Mouse (Mus musculus) neural tube, embryonic 12.5 days (tissue): ENCODE data around the gene Syne1. TPM values are rescaled to one million over a fixed set of nuclear protein-coding genes. Genes with fewer than 3 reads are reported as not detected.

Experiments used
- ATAC-seq: fragments of 200-750 bp; cut with Nextera tagmentation; 2 replicates; pipeline ENCODE4 v1.8.0; 2017; ENCODE audit warnings: low read depth, mild to moderate bottlenecking, moderate TSS enrichment, moderate library complexity; ENCODE audit not compliant: low FRiP score
- H3K27ac ChIP-seq: fragments of 300-500 bp; sonication (generic); 2 replicates; pipeline ENCODE4 v1.5.1; 2016
- H3K27me3 ChIP-seq: fragments of 300-500 bp; sonication (generic); replicated peaks from 2 replicates; pipeline ENCODE4 v1.6.1; 2016; ENCODE audit warnings: mild to moderate bottlenecking
- H3K36me3 ChIP-seq: fragments of 300-500 bp; sonication (generic); 2 replicates; pipeline ENCODE4 v1.6.1; 2016; ENCODE audit warnings: mild to moderate bottlenecking
- H3K4me1 ChIP-seq: fragments of 300-500 bp; sonication (generic); 2 replicates; pipeline ENCODE4 v1.6.1; 2016
- H3K4me2 ChIP-seq: fragments of 300-500 bp; sonication (generic); replicated peaks from 2 replicates; pipeline ENCODE4 v1.6.1; 2016; ENCODE audit warnings: mild to moderate bottlenecking
- H3K4me3 ChIP-seq: fragments of 300-500 bp; sonication (generic); 2 replicates; pipeline ENCODE4 v1.5.1; 2016
- H3K9ac ChIP-seq: fragments of 300-500 bp; sonication (generic); 2 replicates; pipeline ENCODE4 v1.6.1; 2016; ENCODE audit warnings: mild to moderate bottlenecking
- H3K9me3 ChIP-seq: fragments of 300-500 bp; sonication (generic); 2 replicates; pipeline ENCODE4 v1.6.1; 2016; ENCODE audit warnings: mild to moderate bottlenecking
- WGBS: fragments of 180-500 bp; shearing (Covaris S2); methylation state at CpG from one replicate; pipeline ENCODE4 v1.1.7; 2016; 5-methylcytosine and 5-hydroxymethylcytosine counted together
- polyA plus RNA-seq: library from polyadenylated mRNA; unstranded; fragments of >200 nt; fragmentation: Nextera tagmentation; extraction: Ambion mirVana; gene quantifications from 2 replicates; pipeline ENCODE4 v1.2.1, GENCODE M21; 2016

The Syne1 gene
- polyA plus RNA-seq, 1 experiment from 2014 or later, result 5.9 TPM

DNA sequence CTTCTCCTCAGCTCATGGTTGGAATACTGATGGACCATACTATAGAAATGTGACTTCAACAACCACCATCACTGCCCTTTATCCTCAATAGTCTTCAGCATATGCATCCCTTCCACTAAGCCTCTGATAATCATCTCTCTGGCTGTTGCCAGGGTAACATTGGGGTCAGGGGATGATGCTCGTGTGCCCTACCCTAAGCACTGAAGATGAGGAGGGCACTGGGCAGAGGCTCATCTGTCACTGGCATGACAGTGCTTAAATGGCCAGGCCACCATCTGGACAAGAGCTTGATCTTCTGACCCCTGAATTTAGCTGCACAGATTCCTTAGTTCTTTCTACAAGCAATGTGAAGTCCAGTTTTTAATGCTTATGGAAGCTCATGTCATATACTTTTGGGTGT, 534.1 kb downstream of the Syne1 start:
- no peak for ATAC-seq
- WGBS, result 50% methylated on average over 1 of the region's 1 CpGs

DNA sequence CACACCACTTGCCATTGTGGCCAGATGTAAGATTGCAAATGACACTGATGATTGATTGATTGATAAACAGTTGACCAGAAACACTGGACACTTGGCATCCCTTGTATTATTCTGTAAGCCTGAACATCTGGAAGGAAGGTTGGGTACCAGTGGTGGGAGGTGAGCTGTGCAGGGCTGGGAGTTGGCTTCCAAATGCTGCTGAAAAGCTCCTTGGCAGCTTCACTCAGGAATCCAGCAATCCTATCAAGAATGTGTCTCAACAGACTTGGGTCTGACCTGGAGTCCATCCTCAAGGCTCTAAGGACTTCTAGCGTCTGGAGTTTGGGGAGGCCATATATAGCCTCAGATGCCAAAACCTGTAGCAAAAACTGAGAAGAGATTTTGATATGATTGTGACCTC, 536.3 kb downstream of the Syne1 start:
- Histone ChIP-seq H3K27ac (no peak overlapping the region), H3K4me2 (no peak overlapping the region), H3K27me3 (no peaks in the 10 kb centered on the region), H3K9me3 (no peaks in the 10 kb centered on the region), H3K4me1 (no peaks in the 10 kb centered on the region), H3K36me3 (no peaks in the 10 kb centered on the region), H3K9ac (no peak overlapping the region), H3K4me3 (no peak overlapping the region)
- no peak for ATAC-seq
- WGBS, result 92% methylated on average over 1 of the region's 1 CpGs

More for the DNA sequence above, 534.1 kb downstream of the Syne1 start:
- Histone ChIP-seq H3K9me3 (no peaks in the 10 kb centered on the region), H3K4me1 (no peaks in the 10 kb centered on the region), H3K4me2 (no peak overlapping the region), H3K36me3 (no peaks in the 10 kb centered on the region), H3K4me3 (no peak overlapping the region), H3K27ac (no peak overlapping the region), H3K27me3 (no peaks in the 10 kb centered on the region), H3K9ac (no peak overlapping the region)

DNA sequence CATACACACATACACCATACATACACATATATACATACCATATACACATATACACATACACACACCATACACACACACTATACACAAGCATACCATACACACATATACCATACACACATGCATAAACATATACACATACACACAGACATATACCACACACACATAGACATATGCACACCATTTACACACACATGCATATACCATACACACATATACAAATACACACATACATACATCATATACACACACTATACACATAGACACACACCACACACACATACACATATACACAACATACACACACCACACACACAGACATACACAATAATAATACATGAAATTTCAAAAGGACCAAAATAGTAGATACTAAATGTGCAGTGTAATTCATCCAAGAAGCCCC, 539.3 kb downstream of the Syne1 start:
- Histone ChIP-seq H3K9me3 (no peaks in the 10 kb centered on the region), H3K4me2 (no peak overlapping the region), H3K9ac (no peak overlapping the region), H3K4me1 (no peaks in the 10 kb centered on the region), H3K36me3 (no peaks in the 10 kb centered on the region), H3K27me3 (no peaks in the 10 kb centered on the region), H3K4me3 (no peak overlapping the region), H3K27ac (no peak overlapping the region)
- no peak for ATAC-seq

DNA sequence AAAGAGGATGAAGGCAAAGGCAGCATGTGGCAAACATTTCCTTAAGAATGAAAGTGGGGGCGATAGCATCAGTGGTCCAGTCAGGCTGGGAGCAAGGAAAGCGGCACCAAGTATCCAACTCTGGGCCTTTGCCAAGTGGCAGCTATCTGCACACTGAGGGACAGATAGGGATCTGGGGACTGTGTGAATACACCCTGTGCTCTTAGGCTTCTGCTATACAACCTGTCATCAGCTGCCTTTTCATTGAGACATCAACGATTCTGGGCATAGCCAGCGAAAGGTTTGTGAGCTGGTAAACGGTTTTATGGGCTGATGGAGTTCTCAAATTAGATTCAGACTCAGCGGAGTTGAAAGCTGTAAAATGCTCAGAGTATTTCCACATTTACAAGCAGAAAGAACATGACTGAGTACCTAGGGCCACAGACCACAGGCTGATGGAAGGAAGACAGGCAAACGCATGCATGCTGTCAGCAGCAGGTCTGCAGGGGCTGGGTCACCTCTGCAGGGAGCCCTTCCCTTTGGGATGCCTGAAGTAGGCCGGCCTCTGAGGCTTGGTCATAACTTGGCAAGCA, 542.4 kb downstream of the Syne1 start:
- Histone ChIP-seq H3K36me3 (no peaks in the 10 kb centered on the region), H3K27me3 (no peaks in the 10 kb centered on the region), H3K4me3 (no peak overlapping the region), H3K4me2 (no peak overlapping the region), H3K9ac (no peak overlapping the region), H3K9me3 (no peaks in the 10 kb centered on the region), H3K4me1 (no peaks in the 10 kb centered on the region), H3K27ac (no peak overlapping the region)
- no peak for ATAC-seq
- WGBS, result 57% methylated on average over 8 of the region's 8 CpGs

DNA sequence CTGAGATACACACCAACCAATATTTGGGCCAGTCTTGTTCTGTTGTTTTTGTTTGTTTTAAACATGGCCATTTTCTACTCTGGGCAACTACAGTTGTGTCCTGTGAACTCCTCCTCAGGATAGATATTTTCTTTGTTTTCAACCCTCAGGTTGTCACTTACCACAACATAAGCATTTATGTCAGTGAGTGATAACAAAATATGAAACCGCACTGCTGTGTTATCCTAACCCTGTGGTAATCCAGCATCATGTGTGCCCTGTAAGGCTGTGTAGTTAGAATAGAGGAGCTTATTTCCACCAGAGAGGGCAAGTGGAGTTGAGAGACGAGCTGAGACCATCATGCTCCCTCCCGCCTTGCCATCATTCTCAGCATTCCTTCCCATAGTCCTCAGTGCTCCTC, 554.7 kb downstream of the Syne1 start:
- Histone ChIP-seq H3K27me3 (no peaks in the 10 kb centered on the region), H3K9ac (no peak overlapping the region), H3K9me3 (no peaks in the 10 kb centered on the region), H3K4me2 (no peak overlapping the region), H3K36me3 (no peaks in the 10 kb centered on the region), H3K4me1 (no peaks in the 10 kb centered on the region), H3K4me3 (no peak overlapping the region), H3K27ac (no peak overlapping the region)
- no peak for ATAC-seq
- 85% methylated on average over 3 of the region's 3 CpGs for WGBS

DNA sequence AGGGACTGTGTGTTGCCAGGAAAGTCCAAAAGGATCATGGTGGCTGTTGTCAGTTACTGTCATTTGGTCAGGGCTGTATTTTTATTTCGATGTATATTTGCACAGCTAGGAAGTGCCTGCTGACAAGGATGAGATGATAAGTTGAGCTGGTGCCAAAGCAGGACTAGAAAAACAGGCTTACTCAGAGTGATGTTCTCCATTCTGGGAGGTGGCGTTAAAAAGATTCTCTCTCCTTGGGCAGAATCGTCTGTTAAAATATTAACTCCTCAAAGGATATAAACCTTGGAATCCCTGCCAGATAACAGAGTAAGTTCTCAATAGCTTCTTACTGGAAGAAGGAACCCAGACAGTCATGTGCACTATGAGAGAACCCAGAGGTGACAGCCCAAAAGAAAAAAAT, 557.5 kb downstream of the Syne1 start:
- H3K27me3 ChIP-seq, result no peaks in the 10 kb centered on the region
- no peak for ATAC-seq
- WGBS, result 87% methylated on average over 3 of the region's 3 CpGs
- H3K4me2 ChIP-seq, result no peak overlapping the region
- no peak overlapping the region for H3K4me3 ChIP-seq
- no peak overlapping the region for H3K27ac ChIP-seq
- H3K9me3 ChIP-seq, result no peaks in the 10 kb centered on the region
- H3K36me3 ChIP-seq, result no peaks in the 10 kb centered on the region
- H3K9ac ChIP-seq, result no peak overlapping the region
- no peaks in the 10 kb centered on the region for H3K4me1 ChIP-seq

DNA sequence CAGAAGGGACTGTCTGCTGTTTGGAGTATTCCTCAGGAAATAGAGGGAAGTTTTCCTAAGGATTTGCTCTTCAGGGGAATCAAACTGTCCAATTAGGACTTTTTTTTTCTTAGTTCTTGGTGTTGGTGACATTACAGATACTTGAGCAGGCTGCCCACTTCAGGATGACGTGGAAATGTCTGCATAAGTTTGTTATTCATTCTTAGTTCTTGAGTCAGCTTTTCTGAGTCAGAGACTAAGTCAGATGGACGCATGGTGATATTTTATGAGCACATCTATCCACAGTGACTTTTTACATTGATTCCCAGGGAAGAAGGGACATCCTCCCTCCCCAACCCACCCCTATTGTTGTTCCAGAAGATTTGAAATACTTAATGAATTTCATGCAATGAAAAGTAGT, 567.4 kb downstream of the Syne1 start:
- H3K4me1 ChIP-seq, result no peaks in the 10 kb centered on the region
- no peaks in the 10 kb centered on the region for H3K9me3 ChIP-seq
- H3K9ac ChIP-seq, result no peak overlapping the region
- no peak overlapping the region for H3K27ac ChIP-seq
- WGBS, result 72% methylated on average over 2 of the region's 2 CpGs
- no peaks in the 10 kb centered on the region for H3K27me3 ChIP-seq
- no peak overlapping the region for H3K4me3 ChIP-seq
- no peak for ATAC-seq
- H3K4me2 ChIP-seq, result no peak overlapping the region
- H3K36me3 ChIP-seq, result no peaks in the 10 kb centered on the region

DNA sequence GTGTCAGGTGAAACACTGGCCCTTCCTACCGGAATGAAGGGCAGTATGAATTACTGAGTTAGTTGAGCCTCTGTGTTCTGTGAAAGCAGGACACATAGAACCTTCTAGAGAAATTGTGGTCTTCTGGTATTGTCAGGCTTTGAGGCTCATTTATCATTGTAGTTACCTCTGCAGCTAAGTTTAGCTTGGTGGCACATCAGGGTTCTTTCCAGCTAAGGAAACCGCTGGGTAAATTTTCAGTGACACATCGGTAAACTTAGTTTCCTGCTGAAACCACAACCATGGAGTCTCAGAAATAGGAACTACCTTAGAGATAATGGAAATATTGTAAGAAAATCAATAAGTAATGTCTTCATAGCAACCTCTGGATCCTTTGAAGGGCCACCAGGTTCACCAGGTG, 573.9 kb downstream of the Syne1 start:
- no peaks in the 10 kb centered on the region for H3K9me3 ChIP-seq
- no peak overlapping the region for H3K9ac ChIP-seq
- H3K4me1 ChIP-seq, result no peaks in the 10 kb centered on the region
- no peaks in the 10 kb centered on the region for H3K27me3 ChIP-seq
- H3K27ac ChIP-seq, result no peak overlapping the region
- no peak overlapping the region for H3K4me2 ChIP-seq
- no peak overlapping the region for H3K4me3 ChIP-seq
- ATAC-seq, result no peak
- WGBS, result 96% methylated on average over 3 of the region's 3 CpGs
- H3K36me3 ChIP-seq, result no peaks in the 10 kb centered on the region

DNA sequence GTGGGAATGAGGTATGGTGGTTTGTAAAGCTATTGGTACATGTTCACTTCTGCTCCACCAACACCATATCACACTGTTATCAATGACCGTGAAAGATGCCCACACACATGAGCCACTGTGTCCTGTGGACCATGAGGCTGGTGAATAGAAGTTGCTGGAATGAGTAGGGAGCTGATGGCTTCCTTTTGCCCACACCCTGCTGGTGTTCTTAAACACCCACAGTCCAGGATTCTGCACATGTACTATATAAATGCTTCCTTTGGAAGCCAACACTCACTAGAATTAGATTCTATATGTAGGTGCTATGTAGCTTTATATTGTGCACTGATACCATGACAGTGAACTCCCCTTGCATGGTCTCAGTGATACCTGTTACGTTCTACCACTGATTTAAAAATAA, 574.7 kb downstream of the Syne1 start:
- Histone ChIP-seq H3K4me1 (no peaks in the 10 kb centered on the region), H3K27me3 (no peaks in the 10 kb centered on the region), H3K9me3 (no peaks in the 10 kb centered on the region), H3K9ac (no peak overlapping the region), H3K36me3 (no peaks in the 10 kb centered on the region), H3K4me2 (no peak overlapping the region), H3K27ac (no peak overlapping the region), H3K4me3 (no peak overlapping the region)
- ATAC-seq, result no peak
- WGBS, result 94% methylated on average over 2 of the region's 2 CpGs

DNA sequence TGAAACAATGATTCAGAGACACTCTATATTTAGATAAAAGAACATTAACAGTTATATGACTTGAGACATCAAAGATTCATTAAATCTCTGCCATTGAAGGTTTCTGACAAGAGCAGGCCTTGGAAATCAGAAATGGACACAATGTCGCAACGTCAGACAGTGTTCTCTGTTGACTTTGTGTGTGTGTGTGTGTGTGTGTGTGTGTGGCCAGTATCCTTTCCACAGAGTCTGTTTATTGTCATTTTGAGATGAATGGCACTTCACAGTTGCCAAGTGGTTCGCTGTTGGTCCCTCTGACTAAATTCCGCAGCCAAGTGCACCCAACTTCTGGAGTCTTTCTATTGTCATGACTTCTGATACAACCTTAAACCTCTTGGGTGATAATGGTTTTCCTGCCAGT, 577.0 kb downstream of the Syne1 start:
- Histone ChIP-seq H3K9me3 (no peaks in the 10 kb centered on the region), H3K27me3 (no peaks in the 10 kb centered on the region), H3K4me3 (no peak overlapping the region), H3K36me3 (no peaks in the 10 kb centered on the region), H3K27ac (no peak overlapping the region), H3K9ac (no peak overlapping the region), H3K4me2 (no peak overlapping the region), H3K4me1 (no peaks in the 10 kb centered on the region)
- WGBS, result 89% methylated on average over 4 of the region's 4 CpGs
- ATAC-seq, result no peak

DNA sequence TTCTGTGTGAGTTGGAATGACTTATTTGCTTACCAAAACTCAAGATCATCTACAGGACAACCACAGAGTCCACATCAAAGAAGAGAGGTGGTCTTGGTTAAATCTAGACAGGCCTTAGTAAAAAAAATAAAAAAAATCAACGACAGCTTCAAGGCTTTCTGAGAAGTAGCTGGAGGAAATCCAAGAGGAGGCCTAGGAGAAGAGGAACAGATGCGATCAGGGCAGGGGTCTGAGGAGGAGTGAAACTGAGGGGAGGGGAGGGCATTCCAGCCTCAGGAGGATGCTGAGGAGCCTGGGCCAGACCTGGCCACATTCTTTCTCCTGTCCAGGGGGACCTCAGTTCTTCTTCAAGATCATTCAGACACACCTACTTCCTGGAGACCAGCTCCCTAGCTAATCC, 579.3 kb downstream of the Syne1 start:
- Histone ChIP-seq H3K4me3 (no peak overlapping the region), H3K27me3 (no peaks in the 10 kb centered on the region), H3K9me3 (no peaks in the 10 kb centered on the region), H3K4me2 (no peak overlapping the region), H3K9ac (no peak overlapping the region), H3K36me3 (no peaks in the 10 kb centered on the region), H3K4me1 (no peaks in the 10 kb centered on the region), H3K27ac (no peak overlapping the region)
- no peak for ATAC-seq
- 84% methylated on average over 2 of the region's 2 CpGs for WGBS

DNA sequence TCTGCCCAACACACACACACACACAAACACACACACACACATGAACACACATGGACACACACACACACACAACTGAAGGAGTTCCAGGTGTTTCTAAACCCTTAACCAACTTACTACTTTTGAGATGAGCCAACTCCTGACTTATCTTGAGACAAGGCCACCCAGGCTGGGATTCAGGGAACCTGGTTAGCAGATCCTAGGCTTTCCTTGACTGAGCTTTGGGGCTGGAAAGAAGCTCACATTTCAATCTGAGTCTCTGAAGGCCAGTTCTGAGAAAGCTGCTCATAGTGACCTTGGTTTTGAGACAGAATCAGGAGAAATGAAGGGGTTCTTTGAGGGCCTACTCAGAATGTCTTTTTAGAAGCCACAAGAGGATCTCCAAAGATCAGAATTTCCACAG, 579.7 kb downstream of the Syne1 start:
- Histone ChIP-seq H3K36me3 (no peaks in the 10 kb centered on the region), H3K4me3 (no peak overlapping the region), H3K27me3 (no peaks in the 10 kb centered on the region), H3K9me3 (no peaks in the 10 kb centered on the region), H3K4me2 (no peak overlapping the region), H3K27ac (no peak overlapping the region), H3K4me1 (no peaks in the 10 kb centered on the region), H3K9ac (no peak overlapping the region)
- ATAC-seq, result no peak

DNA sequence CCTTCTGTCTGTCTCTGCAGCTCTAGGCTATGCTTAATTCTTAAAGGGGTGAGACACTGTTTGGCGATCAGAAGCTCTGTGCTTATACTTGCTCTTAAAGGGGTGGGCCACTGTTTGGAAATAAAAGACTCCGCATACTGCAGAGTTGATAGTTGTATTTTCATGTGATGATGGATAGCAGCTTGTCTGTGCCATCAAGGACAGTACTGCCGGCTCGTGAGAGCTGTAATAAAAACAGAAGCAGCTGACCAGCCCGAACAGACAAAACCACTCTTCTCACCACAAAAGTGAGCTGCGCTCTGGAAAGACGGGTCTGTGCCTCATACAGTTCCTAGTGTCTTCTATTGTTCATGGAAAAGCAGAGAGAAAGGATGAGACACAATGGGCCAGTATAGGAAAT, 580.1 kb downstream of the Syne1 start:
- Histone ChIP-seq H3K4me3 (no peak overlapping the region), H3K27me3 (no peaks in the 10 kb centered on the region), H3K4me1 (no peaks in the 10 kb centered on the region), H3K36me3 (no peaks in the 10 kb centered on the region), H3K4me2 (no peak overlapping the region), H3K27ac (no peak overlapping the region), H3K9ac (no peak overlapping the region), H3K9me3 (no peaks in the 10 kb centered on the region)
- WGBS, result 69% methylated on average over 7 of the region's 7 CpGs
- ATAC-seq, result no peak
